Mouse (Mus musculus): ENCODE data around the gene Pithd1.

DNA sequence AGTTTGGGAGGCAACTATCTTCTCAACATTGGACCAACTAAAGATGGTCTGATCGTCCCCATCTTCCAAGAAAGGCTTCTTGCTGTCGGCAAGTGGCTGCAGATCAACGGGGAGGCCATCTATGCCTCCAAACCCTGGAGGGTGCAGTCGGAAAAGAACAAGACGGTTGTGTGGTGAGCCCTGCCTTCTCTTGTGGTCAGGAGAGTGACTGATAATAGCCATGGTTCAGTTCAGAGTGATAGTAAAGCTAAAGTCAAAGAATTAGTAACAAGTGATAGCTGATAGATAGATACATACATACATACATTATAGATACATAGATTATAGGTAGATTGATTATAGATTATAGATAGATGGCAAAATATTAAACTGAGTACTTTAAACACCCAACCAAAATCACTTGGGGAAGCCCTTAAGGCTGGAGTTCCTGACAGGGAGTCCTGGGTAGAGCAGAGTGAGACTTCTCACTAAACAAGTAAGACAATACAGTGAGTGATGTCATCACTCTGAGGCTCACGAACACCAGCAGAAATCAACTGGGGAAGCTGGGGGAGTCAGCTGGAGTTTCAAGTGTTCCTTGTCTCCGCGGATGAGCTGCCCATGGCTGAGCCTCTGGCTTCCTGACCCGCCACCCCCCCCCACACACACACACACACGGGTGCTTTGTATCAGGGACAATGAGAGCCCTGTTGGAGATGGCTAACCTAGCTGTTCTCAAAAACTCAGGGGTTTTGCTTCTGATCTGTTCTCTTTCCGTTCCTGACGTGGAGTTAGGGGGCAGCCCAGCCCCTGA, 52.2 kb downstream of the Pithd1 start:
- TF ChIP-seq TCF12 (IDR thresholded peaks at IDR 0.05; ENCODE audit: low read depth, low read length) (peak; percentile 69), EP300 (IDR thresholded peaks at IDR 0.05; ENCODE audit: low read depth in 1 of 2, low read length in 2 of 2) (peak; percentile 78 to 86), TAL1 (IDR thresholded peaks at IDR 0.05; ENCODE audit: low read length) (0 out of 2 replicates have a peak, but pooled peaks have one; percentile 20), MYC (IDR thresholded peaks at IDR 0.05; ENCODE audit: low read depth, low read length) (no peak), NRF1 (IDR thresholded peaks at IDR 0.05; ENCODE audit: insufficient read depth, low read depth, low read length, poor library complexity, severe bottlenecking) (no peak), POLR2A (IDR thresholded peaks at IDR 0.05; ENCODE audit: control insufficient read depth in 1 of 2, insufficient read depth in 1 of 2, low read depth in 1 of 2, low read length in 2 of 2, poor library complexity in 1 of 2) (no peak), E2F4 (IDR thresholded peaks at IDR 0.05; ENCODE audit: borderline replicate concordance, low read depth, low read length) (no peak), POLR2AphosphoS2 (IDR thresholded peaks at IDR 0.05; ENCODE audit: low read length) (no peak), CHD1 (IDR thresholded peaks at IDR 0.05; ENCODE audit: low read depth, low read length) (no peak), ELF1 (IDR thresholded peaks at IDR 0.05; ENCODE audit: low read depth, low read length) (no peak), MAFK (IDR thresholded peaks at IDR 0.05; ENCODE audit: borderline replicate concordance, low read depth, low read length) (no peak; the same call in 1 of the 2 replicates), CTCF (IDR thresholded peaks at IDR 0.05 in 2 of 3, conservative IDR thresholded peaks at IDR 0.05 in 1 of 3; ENCODE audit: control insufficient read depth in 1 of 3, insufficient read depth in 1 of 3, low read depth in 2 of 3, low read length in 3 of 3, poor library complexity in 1 of 3, severe bottlenecking in 1 of 3) (no peak), HCFC1 (IDR thresholded peaks at IDR 0.05; ENCODE audit: low read depth, low read length) (no peak), NELFE (IDR thresholded peaks at IDR 0.05; ENCODE audit: low read depth, low read length) (no peak)
